Mouse (Mus musculus) cerebellum, adult 11 months (tissue): ENCODE measurements around the gene Nt5dc3.
A peak's percentile ranks its signal among the peaks of the same experiment; 100 is the strongest.

ENCODE experiments used
- DNase-seq: peaks from one replicate; pipeline ENCODE4 v3.0.0; 2022

The Nt5dc3 gene

GRCm38 (mm10) chr10:86778398-86779116, at the start of gene Nt5dc3:
Gene Nt5dc3 (plus strand): TSS chr10:86779005.
- DNase-seq: peak; percentile 97

- peak; percentile 75 for DNase-seq
Measured at GRCm38 (mm10) chr10:86730823-86731499, 47.8 kb upstream of the Nt5dc3 start.

GRCm38 (mm10) chr10:86731500-86731863, 47.3 kb upstream of the Nt5dc3 start:
- no peak for DNase-seq

- no peak for DNase-seq
Measured at GRCm38 (mm10) chr10:86735036-86735435, 43.8 kb upstream of the Nt5dc3 start.

- no peak for DNase-seq
Measured at GRCm38 (mm10) chr10:86742918-86743317, 35.9 kb upstream of the Nt5dc3 start.

GRCm38 (mm10) chr10:86744306-86744705, 34.5 kb upstream of the Nt5dc3 start:
- DNase-seq: no peak

- DNase-seq: no peak
Measured at GRCm38 (mm10) chr10:86755816-86756502, 22.8 kb upstream of the Nt5dc3 start.

GRCm38 (mm10) chr10:86757724-86758123, 21.1 kb upstream of the Nt5dc3 start:
- no peak for DNase-seq

GRCm38 (mm10) chr10:86758211-86758610, 20.6 kb upstream of the Nt5dc3 start:
- no peak for DNase-seq

GRCm38 (mm10) chr10:86761236-86761635, 17.6 kb upstream of the Nt5dc3 start:
- DNase-seq: no peak

GRCm38 (mm10) chr10:86761722-86762383, 17.0 kb upstream of the Nt5dc3 start:
- no peak for DNase-seq

- no peak for DNase-seq
Measured at GRCm38 (mm10) chr10:86762384-86762730, 16.4 kb upstream of the Nt5dc3 start.

GRCm38 (mm10) chr10:86763672-86764071, 15.1 kb upstream of the Nt5dc3 start, which contains the start of gene Gm49358:
Gene Gm49358 (plus strand): TSS chr10:86763972.
- no peak for DNase-seq

GRCm38 (mm10) chr10:86765344-86765966, 13.3 kb upstream of the Nt5dc3 start:
- DNase-seq: no peak

GRCm38 (mm10) chr10:86769216-86769615, 9.6 kb upstream of the Nt5dc3 start:
- DNase-seq: no peak

- DNase-seq: no peak
Measured at GRCm38 (mm10) chr10:86769797-86770196, 9.0 kb upstream of the Nt5dc3 start.

GRCm38 (mm10) chr10:86771701-86772100, 7.1 kb upstream of the Nt5dc3 start:
- no peak for DNase-seq

GRCm38 (mm10) chr10:86772231-86772631, 6.6 kb upstream of the Nt5dc3 start:
- no peak for DNase-seq

GRCm38 (mm10) chr10:86773360-86773759, 5.4 kb upstream of the Nt5dc3 start:
- no peak for DNase-seq

GRCm38 (mm10) chr10:86776281-86776680, 2.5 kb upstream of the Nt5dc3 start:
- no peak for DNase-seq

GRCm38 (mm10) chr10:86777614-86778319, 1.0 kb upstream of the Nt5dc3 start:
- no peak for DNase-seq

- DNase-seq: no peak
Measured at GRCm38 (mm10) chr10:86779117-86779755, 431 bp downstream of the Nt5dc3 start.
